Mouse (Mus musculus): ENCODE measurements around the gene Camta1.

GRCm38 (mm10) chr4:151881590-151881989 lies 19.9 kb upstream of the Camta1 start:
- TF ChIP-seq CTCF (IDR thresholded peaks at IDR 0.05; ENCODE audit: low read depth): no peak
- TF ChIP-seq EP300 (IDR thresholded peaks at IDR 0.05; ENCODE audit: low read depth): no peak
